Mouse (Mus musculus): ENCODE data around the gene Fchsd2.

GRCm38 (mm10) chr7:101318848-101319247 lies 226.2 kb downstream of the Fchsd2 start:
- no peak for TF ChIP-seq GATA1 (IDR thresholded peaks at IDR 0.05; ENCODE audit: borderline replicate concordance, low read length)
- no peak for TF ChIP-seq FLI1 (IDR thresholded peaks at IDR 0.05; ENCODE audit: low read length)
